Mouse (Mus musculus): Measurements from ENCODE around the gene Mmp25. TPM values are rescaled to one million over a fixed set of nuclear protein-coding genes. Genes with fewer than 3 reads are reported as not detected.
A peak's percentile ranks its signal among the peaks of the same experiment; 100 is the strongest.
"Not testable (repeated sequence)": the region's sequence is repeated elsewhere in the genome, so short reads cannot be mapped to it uniquely, and the experiment has no call there.

Gene Mmp25
- polyA plus RNA-seq, 1 experiment from 2014 or later: 1.7 TPM

DNA sequence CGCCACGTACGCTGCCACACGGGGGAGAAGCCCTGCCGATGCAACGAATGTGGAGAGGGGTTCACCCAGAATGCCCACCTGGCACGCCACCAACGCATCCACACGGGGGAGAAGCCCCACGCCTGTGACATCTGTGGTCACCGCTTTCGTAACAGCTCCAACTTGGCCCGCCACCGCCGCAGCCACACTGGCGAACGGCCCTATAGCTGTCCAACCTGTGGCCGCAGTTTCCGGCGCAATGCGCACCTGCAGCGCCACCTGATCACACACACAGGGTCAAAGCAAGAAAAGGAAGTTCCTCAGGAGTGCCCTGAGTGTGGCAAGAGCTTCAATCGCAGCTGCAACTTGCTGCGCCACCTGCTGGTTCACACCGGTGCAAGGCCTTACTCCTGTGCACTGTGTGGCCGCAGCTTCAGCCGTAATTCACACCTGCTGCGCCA is 34.7 kb downstream of the Mmp25 start:
- Histone ChIP-seq H3K4me2 (no peak overlapping the region), H3K27me3 (replicated peaks) (no peaks in the 10 kb centered on the region), H3K27ac (no peak overlapping the region), H3K4me3 (no peak overlapping the region), H3K9ac (no peak overlapping the region), H3K4me1 (no peaks in the 10 kb centered on the region), H3K36me3 (replicated peaks) (no peaks in the 10 kb centered on the region), H3K9me3 (no peaks in the 10 kb centered on the region)
- WGBS: 88% methylated on average over 28 of the region's 28 CpGs
- ATAC-seq (replicated peaks): no peak

DNA sequence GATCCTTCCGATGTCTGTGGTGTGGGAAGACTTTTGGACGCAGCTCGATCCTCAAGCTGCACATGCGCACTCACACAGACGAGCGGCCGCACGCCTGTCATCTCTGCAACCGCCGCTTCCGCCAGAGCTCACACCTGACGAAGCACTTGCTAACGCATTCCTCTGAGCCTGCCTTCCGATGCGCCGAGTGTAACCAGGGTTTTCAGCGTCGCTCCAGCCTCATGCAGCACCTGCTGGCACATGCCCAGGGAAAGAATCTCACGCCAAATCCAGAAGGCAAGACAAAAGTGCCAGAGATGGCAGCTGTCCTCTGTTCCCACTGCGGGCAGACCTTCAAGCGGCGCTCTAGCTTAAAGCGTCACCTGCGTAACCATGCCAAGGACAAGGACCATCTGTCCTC is 35.5 kb downstream of the Mmp25 start:
- no peak for ATAC-seq (replicated peaks)
- Histone ChIP-seq H3K4me2 (no peak overlapping the region), H3K4me1 (no peaks in the 10 kb centered on the region), H3K27ac (no peak overlapping the region), H3K9ac (no peak overlapping the region), H3K36me3 (replicated peaks) (no peaks in the 10 kb centered on the region), H3K9me3 (no peaks in the 10 kb centered on the region), H3K27me3 (replicated peaks) (no peaks in the 10 kb centered on the region), H3K4me3 (no peak overlapping the region)
- 94% methylated on average over 24 of the region's 24 CpGs for WGBS

GRCm38 (mm10) chr17:23605220-23605619 is 39.9 kb downstream of the Mmp25 start:
- no peak overlapping the region for H3K4me2 ChIP-seq
- no peak overlapping the region for H3K4me3 ChIP-seq
- ATAC-seq (replicated peaks): no peak
- H3K9me3 ChIP-seq: no peaks in the 10 kb centered on the region
- no peak overlapping the region for H3K27ac ChIP-seq
- H3K36me3 ChIP-seq (replicated peaks): no peaks in the 10 kb centered on the region
- no peaks in the 10 kb centered on the region for H3K4me1 ChIP-seq
- no peaks in the 10 kb centered on the region for H3K27me3 ChIP-seq (replicated peaks)
- WGBS: 83% methylated on average over 8 of the region's 8 CpGs
- no peak overlapping the region for H3K9ac ChIP-seq

GRCm38 (mm10) chr17:23604394-23604793 is 40.7 kb downstream of the Mmp25 start:
- 82% methylated on average over 7 of the region's 7 CpGs for WGBS
- Histone ChIP-seq H3K4me2 (no peak overlapping the region), H3K36me3 (replicated peaks) (no peaks in the 10 kb centered on the region), H3K4me1 (peaks cover 3% of the 10 kb centered on the region; the same call in 1 of the 2 replicates), H3K4me3 (no peak overlapping the region), H3K9me3 (no peaks in the 10 kb centered on the region), H3K27me3 (replicated peaks) (no peaks in the 10 kb centered on the region), H3K9ac (no peak overlapping the region), H3K27ac (no peak overlapping the region)
- ATAC-seq (replicated peaks): no peak

GRCm38 (mm10) chr17:23603542-23603941 is 41.5 kb downstream of the Mmp25 start:
- Histone ChIP-seq H3K4me3 (no peak overlapping the region), H3K4me2 (no peak overlapping the region), H3K36me3 (replicated peaks) (no peaks in the 10 kb centered on the region), H3K27ac (no peak overlapping the region), H3K27me3 (replicated peaks) (no peaks in the 10 kb centered on the region), H3K9ac (no peak overlapping the region), H3K4me1 (peaks cover 3% of the 10 kb centered on the region; the same call in 1 of the 2 replicates), H3K9me3 (no peaks in the 10 kb centered on the region)
- ATAC-seq (replicated peaks): no peak
- 50% methylated on average over 2 of the region's 2 CpGs for WGBS

- Histone ChIP-seq H3K9me3 (no peaks in the 10 kb centered on the region), H3K9ac (no peak overlapping the region), H3K36me3 (replicated peaks) (no peaks in the 10 kb centered on the region), H3K4me3 (no peak overlapping the region), H3K4me1 (peaks cover 3% of the 10 kb centered on the region; the same call in 1 of the 2 replicates), H3K4me2 (no peak overlapping the region), H3K27me3 (replicated peaks) (no peaks in the 10 kb centered on the region), H3K27ac (no peak overlapping the region)
- WGBS: 14% methylated on average over 8 of the region's 8 CpGs
- ATAC-seq (replicated peaks): no peak
Observed at GRCm38 (mm10) chr17:23603077-23603476, 42.0 kb downstream of the Mmp25 start.

DNA sequence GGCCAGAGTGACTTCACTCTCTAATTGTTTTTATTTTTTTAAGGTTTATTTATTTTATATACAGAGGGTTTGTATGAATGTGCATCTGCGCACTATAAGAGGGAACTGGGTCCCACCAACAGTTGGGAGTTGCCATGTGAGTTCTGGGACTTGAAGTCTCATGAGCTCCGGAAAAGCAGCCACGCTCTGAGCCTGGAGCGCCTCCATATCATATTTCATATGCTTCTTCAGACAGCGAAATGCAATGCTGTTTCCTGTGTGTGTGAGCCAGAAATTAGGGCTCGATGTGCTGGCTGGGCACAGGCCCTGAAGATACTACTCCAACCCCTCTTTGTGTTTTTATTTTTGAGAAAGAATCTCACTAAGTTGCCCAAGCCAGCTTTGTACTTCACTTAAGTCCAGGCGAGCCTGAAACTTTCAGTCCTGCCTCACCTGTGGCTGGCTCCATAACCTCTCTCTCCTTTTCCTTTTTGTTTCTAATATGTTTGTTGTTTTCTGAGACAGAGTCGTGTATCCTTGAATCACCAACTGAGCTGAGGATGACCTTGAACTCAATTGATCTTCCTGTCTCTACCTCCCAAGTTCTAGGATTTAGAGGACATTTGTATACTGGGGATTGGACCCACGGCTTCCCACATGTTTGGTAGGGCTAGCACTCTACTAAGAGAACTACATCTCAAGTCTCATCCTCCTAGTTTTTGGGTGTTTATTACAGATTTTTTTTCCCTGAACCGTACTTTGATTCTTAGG is 43.1 kb downstream of the Mmp25 start:
- H3K4me2 ChIP-seq: no peak overlapping the region
- H3K9ac ChIP-seq: no peak overlapping the region
- no peaks in the 10 kb centered on the region for H3K9me3 ChIP-seq
- no peak overlapping the region for H3K4me3 ChIP-seq
- H3K27ac ChIP-seq: no peak overlapping the region
- H3K4me1 ChIP-seq: peaks cover 3% of the 10 kb centered on the region; the same call in 1 of the 2 replicates
- no peaks in the 10 kb centered on the region for H3K36me3 ChIP-seq (replicated peaks)
- whole genome bisulfite sequencing: 50% methylated on average over 10 of the region's 10 CpGs
- no peak for ATAC-seq (replicated peaks)
- no peaks in the 10 kb centered on the region for H3K27me3 ChIP-seq (replicated peaks)

GRCm38 (mm10) chr17:23600641-23601622 is 44.1 kb downstream of the Mmp25 start, which contains the start of gene Zscan10:
TSS of gene Zscan10 (plus strand) at chr17:23600856.
- 31% methylated on average over 15 of the region's 15 CpGs for WGBS
- no peaks in the 10 kb centered on the region for H3K36me3 ChIP-seq (replicated peaks)
- no peak within 1 kb of the TSS for H3K9ac ChIP-seq
- H3K27ac ChIP-seq: no peak within 1 kb of the TSS
- H3K9me3 ChIP-seq: no peaks in the 10 kb centered on the region
- H3K4me1 ChIP-seq: peaks cover 3% of the 10 kb centered on the region; the same call in 1 of the 2 replicates
- H3K4me3 ChIP-seq: 0 out of 2 replicates have a peak within 1 kb of the TSS, but pooled peaks have one; percentile 44
- peak within 1 kb of the TSS; percentile 55 for H3K4me2 ChIP-seq
- no peaks in the 10 kb centered on the region for H3K27me3 ChIP-seq (replicated peaks)
- ATAC-seq (replicated peaks): no peak

DNA sequence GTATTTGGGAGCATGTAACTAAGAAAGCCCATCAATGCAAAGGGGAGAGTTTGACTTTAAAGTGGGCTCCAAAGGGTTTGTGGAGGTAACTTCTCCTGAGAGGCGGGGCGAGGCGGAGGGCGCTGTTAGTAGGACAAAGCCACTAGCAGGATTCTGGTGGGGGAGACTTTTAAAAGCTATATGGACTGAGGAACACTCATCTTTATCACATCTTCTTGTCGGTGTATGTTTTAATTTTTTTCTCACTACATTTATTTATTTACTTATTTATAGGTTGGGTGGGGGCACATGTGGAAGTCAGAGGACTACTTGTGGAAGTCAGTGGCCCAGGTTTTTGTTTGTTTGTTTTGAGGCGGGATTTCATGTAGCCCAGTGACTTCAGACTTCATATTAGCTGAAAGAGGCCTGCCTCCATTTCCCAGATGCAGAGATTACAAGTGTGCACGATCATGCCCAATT is 45.4 kb downstream of the Mmp25 start:
- peak; percentile 24 for ATAC-seq (replicated peaks)
- Histone ChIP-seq H3K27ac (peak overlapping the region; percentile 58; the same call in 1 of the 2 replicates), H3K4me1 (peaks cover 3% of the 10 kb centered on the region; the same call in 1 of the 2 replicates), H3K9me3 (no peaks in the 10 kb centered on the region), H3K27me3 (replicated peaks) (no peaks in the 10 kb centered on the region), H3K4me3 (peak overlapping the region; percentile 44), H3K9ac (peak overlapping the region; percentile 36), H3K36me3 (replicated peaks) (no peaks in the 10 kb centered on the region), H3K4me2 (peak overlapping the region; percentile 55)
- WGBS: 38% methylated on average over 7 of the region's 7 CpGs

DNA sequence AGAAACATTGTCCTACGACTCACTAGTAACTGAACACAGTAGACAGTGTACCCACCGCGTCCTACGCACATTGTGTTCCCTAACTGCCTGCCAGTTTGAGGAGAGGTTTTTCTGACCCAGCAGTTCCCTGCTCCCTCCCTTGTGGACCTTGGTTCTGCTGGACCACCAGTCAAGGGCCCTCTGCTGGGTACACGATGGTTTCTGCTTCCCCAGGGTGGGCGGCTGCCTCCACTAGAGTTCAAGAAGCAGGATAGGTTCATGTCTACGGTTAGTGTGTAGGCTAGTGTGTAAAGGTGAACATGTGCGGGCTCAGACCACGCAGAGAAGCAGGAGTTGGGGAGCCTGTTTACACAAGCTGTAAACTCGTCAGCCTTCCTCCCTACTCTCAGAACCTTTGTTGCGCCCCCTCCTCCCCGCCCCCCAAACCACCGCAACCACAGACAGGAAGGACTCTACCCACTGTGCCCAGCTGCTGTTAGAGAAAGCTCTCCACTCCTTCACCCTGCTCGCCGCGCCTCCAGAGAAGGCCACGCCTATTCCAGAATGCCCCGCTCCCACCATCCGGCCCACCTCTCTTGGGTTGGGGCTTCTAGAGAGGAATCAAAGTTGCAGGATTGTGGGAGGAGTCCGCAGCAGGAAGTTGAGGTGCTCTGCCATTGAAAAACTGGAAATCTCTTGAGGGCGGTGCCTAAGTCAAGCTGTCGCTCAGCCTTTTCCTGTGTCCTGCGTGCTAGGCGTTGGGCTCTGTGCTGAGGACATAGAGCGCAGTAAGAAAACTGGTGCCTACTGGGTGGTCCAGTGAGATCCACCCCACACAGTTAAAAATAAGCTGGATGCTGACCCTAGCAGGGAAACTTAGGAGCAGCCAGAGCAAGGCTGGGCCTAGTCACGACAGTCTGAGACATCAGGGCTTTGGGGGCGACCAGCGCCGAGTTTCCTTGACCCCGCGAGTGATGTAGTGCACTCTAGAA is 46.2 kb downstream of the Mmp25 start, which contains the start of gene Zfp13:
Gene Zfp13 (minus strand): TSS at position 906 of the 971 bp plus-strand sequence.
- Histone ChIP-seq H3K4me2 (peak within 1 kb of the TSS; percentile 55), H3K9ac (peak within 1 kb of the TSS; percentile 36), H3K4me3 (peak within 1 kb of the TSS; percentile 44), H3K9me3 (no peaks in the 10 kb centered on the region), H3K36me3 (replicated peaks) (no peaks in the 10 kb centered on the region), H3K27me3 (replicated peaks) (no peaks in the 10 kb centered on the region), H3K27ac (peak within 1 kb of the TSS; percentile 58; the same call in 1 of the 2 replicates), H3K4me1 (peaks cover 3% of the 10 kb centered on the region; the same call in 1 of the 2 replicates)
- 8% methylated on average over 31 of the region's 31 CpGs for WGBS
- peak; percentile 91 for ATAC-seq (replicated peaks)

GRCm38 (mm10) chr17:23595139-23595538 is 49.9 kb downstream of the Mmp25 start:
- not testable (repeated sequence) for H3K36me3 ChIP-seq (replicated peaks); H3K9ac ChIP-seq; H3K9me3 ChIP-seq; ATAC-seq (replicated peaks); H3K4me2 ChIP-seq; H3K27ac ChIP-seq; H3K4me3 ChIP-seq; H3K27me3 ChIP-seq (replicated peaks)
- WGBS: 70% methylated on average over 4 of the region's 4 CpGs
- H3K4me1 ChIP-seq: peaks cover 16% of the 10 kb centered on the region
